Mouse (Mus musculus) spleen, embryonic (tissue): ENCODE measurements around the gene Pdss1.

Experiments
- CTCF ChIA-PET: fragments of 350-600 bp; sonication (Branson Sonifier 250); formaldehyde crosslinking; loops from one replicate; lab custom pipeline; 2022; lab: Charles Lee

Pdss1 gene

DNA sequence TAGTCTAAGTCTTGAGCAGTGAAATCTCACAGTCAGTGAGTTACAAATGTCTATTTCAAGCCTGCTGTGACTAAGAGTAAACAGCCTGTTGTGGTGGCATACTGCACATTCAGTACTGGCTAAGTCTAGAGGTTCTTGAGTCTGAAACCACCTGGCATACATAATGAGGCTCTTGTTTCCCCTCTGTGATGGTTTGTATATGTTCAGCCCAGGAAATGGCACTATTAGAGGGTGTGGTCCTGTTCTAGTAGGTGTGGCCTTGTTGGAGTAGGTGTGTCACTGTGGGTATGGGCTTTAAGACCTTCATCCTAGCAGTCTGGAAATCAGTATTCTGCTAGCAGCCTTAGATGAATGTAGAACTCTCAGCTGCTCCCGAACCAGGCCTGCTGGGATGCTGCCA lies 62.1 kb downstream of the Pdss1 start:
- CTCF ChIA-PET, result no interaction called here

DNA sequence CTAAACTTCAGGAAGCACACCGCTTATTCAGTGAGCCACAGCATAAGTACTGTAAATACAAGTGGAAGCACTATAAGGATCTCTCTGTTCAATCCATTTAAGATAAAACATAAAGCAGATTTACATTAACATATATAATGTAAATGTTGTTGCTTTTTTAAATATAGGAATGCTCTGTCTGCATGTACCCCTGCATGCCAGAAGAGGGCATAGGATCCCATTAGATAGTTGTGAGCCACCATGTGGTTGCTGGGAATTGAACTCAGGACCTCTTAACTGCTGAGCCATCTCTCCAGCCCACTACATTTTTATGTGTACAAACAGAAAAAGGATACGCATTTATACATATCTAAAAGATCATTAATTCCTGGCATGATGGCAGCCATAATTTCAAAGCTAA lies 66.4 kb downstream of the Pdss1 start:
- CTCF ChIA-PET, result interaction anchor here (0.7 kb wide), 1 partner anchor 69 kb away, joined by 6 read pairs; no protein-coding TSS in a partner anchor

DNA sequence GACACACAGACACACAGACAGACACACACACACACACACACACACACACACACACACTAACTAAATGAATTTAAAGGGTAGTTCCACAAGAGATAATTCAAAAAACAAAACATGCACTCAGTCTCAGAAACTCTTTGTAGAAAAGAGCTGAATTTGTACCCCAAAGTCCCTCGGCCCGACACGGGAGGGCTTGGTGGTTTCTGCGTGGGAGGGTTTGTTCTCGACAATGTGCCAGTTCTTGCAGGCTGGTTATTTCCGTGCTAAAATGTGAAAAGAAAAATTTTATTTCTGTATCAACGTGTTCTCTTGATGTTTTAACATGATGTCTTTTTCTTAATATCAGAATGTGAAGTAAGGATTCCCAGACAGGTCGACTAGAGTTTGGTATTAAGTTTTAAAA lies 66.9 kb downstream of the Pdss1 start:
- CTCF ChIA-PET, result interaction anchor here (0.6 to 0.7 kb wide), 2 partner anchors 9 to 70 kb away, joined by 4 to 6 read pairs; no protein-coding TSS in a partner anchor

DNA sequence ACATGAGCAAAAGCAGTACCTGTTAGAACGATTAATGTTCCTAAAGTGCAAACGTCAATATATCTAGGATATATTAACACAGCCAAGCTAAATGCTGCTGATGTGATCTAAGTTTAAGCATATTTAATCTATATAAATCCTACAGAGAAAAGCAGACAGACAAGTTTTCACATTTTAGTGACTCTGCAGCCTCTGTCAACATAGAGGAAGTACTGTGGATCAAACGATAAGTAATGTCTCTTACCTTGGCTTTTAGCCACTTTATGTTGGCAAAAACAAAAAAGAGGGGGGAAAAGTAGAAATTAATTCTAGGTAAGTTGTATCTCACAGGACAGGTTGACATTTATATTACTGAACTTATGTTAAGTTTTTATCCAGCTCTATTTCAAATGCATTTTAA lies 67.6 kb downstream of the Pdss1 start:
- CTCF ChIA-PET, result no interaction called here

DNA sequence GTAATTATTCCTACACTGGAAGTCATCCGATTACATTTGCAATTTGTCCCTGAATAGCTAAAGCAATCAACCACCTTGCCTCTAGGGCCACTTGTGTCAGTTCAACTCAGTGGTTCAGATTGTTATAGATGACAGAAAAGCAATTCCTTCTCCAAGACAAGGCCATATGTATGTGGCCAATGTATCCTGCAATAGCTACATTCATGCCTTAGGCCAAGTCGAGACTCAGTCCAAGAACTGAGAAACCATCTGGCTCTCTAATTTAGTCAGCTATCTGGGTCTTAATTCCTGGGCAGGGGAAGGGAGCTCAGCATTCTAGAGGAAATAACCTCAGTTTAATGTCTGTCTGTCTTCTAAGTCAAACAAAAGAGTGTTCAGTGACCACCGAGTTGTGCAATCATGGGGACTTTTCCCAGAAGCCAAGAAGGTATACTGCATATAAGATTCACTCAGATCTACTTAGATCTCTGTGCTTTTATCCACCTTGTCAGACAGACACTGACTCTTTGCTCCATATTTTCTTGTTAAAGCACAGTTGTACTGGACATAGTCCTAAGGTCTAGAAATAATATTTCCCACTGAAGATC lies 82.2 kb downstream of the Pdss1 start:
- CTCF ChIA-PET, result no interaction called here

DNA sequence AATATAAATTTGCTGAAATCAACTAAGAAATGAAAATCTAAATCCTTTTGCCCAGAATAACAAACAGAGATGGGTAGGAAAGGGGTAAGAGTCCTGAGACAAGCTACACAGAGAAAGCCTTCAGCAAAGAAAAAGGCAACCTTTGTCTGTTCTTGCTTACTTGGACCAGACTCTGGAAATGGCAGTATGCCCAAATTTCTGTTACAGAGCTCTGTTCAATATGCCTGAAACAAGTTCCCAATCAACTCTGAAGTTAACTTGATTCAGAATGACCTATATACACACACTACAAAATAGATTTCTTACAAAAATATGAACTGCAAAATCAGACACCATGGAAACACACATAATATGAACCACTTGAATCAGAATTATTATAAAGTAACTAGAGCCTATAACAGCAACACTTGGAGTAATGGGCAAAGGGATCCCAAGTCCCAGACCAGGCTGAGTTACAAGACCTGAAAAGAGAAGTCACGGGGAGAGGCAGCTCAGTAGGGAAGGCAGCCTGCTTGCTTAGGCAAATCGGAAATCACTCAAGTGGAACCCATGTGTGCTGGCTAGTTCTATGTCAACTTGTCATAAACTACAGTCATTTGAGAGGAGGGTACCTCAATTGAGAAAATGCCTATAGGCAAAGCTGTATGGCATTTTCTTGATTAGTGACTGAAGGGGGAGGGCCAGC lies 90.8 kb downstream of the Pdss1 start:
- CTCF ChIA-PET, result interaction anchor here (0.5 to 1.0 kb wide), 2 partner anchors 13 to 84 kb away, joined by 3 read pairs; no protein-coding TSS in a partner anchor
